ENCODE assay signal across 7 mouse cellular contexts in genomic region chr3:65391784-65392420, GRCm38 (mm10). TPM values are rescaled to one million over a fixed set of nuclear protein-coding genes. Genes with fewer than 3 reads are reported as not detected.
DNase-seq lines count a peak whose midpoint lies in the region; ATAC-seq and TF ChIP-seq lines count a peak whose summit lies in the region.

No protein-coding gene starts in this region.

- peak overlapping the region; percentile 98 for H3K9ac ChIP-seq in intestine, embryonic 16.5 days (ENCODE audit: low read depth, low read length)
- H3K9ac ChIP-seq in stomach, embryonic 16.5 days (ENCODE audit: low read length), result peak overlapping the region; percentile 89

- peak; percentile 16 for DNase-seq in ovary, adult 18-20 months (ENCODE audit: low spot score)
- DNase-seq in ovary, postnatal 36 days (ENCODE audit: low spot score), result no peak
- DNase-seq in forebrain, embryonic 10.5 days (ENCODE audit: extremely low spot score, low spot score), result no peak
- peak; percentile 51 for DNase-seq in lung, postnatal 10 days

- peak overlapping the region; percentile 74 for H3K4me2 ChIP-seq in intestine, embryonic 16.5 days (ENCODE audit: low read depth, low read length)
- peak overlapping the region; percentile 84 for H3K4me2 ChIP-seq in stomach, embryonic 16.5 days (ENCODE audit: low read depth, low read length)

- H3K9me3 ChIP-seq in forebrain, embryonic 10.5 days, result no peaks in the 10 kb centered on the region
- H3K9me3 ChIP-seq in intestine, embryonic 16.5 days (ENCODE audit: control insufficient read depth, low read length), result no peaks in the 10 kb centered on the region
- no peaks in the 10 kb centered on the region for H3K9me3 ChIP-seq in stomach, embryonic 16.5 days (replicated peaks; ENCODE audit: control insufficient read depth, low read length)

- H3K4me3 ChIP-seq in bone marrow, adult 2 months (replicated peaks; ENCODE audit: control insufficient read depth, low read depth, low read length), result peak overlapping the region; percentile 95
- H3K4me3 ChIP-seq in forebrain, embryonic 10.5 days, result peak overlapping the region; percentile 74
- peak overlapping the region; percentile 89 for H3K4me3 ChIP-seq in intestine, embryonic 16.5 days (ENCODE audit: low read length)
- peak overlapping the region; percentile 79 for H3K4me3 ChIP-seq in stomach, embryonic 16.5 days (replicated peaks; ENCODE audit: low read length)

- H3K36me3 ChIP-seq in forebrain, embryonic 10.5 days (replicated peaks), result peaks cover 37% of the 10 kb centered on the region
- 0 out of 2 replicates have a peak, but pooled peaks cover 9% of the 10 kb centered on the region for H3K36me3 ChIP-seq in intestine, embryonic 16.5 days (ENCODE audit: control insufficient read depth, insufficient read depth, low read length)
- H3K36me3 ChIP-seq in stomach, embryonic 16.5 days (ENCODE audit: control insufficient read depth, insufficient read depth, low read length), result peaks cover 21% of the 10 kb centered on the region

- no peaks in the 10 kb centered on the region for H3K4me1 ChIP-seq in bone marrow, adult 2 months (ENCODE audit: control insufficient read depth, insufficient read depth, low read length)
- peaks cover 16% of the 10 kb centered on the region for H3K4me1 ChIP-seq in forebrain, embryonic 10.5 days
- H3K4me1 ChIP-seq in intestine, embryonic 16.5 days (ENCODE audit: control insufficient read depth, insufficient read depth, low read length), result peaks cover 7% of the 10 kb centered on the region; the same call in 1 of the 2 replicates
- peaks cover 3% of the 10 kb centered on the region for H3K4me1 ChIP-seq in stomach, embryonic 16.5 days (ENCODE audit: control insufficient read depth, insufficient read depth, low read length)

- no peak for TF ChIP-seq POLR2A in bone marrow, adult 2 months (IDR thresholded peaks at IDR 0.05; ENCODE audit: borderline replicate concordance, control insufficient read depth, low read depth, low read length)

- WGBS in bone marrow, adult 2 months, result 1% methylated on average over 37 of the region's 37 CpGs
- WGBS in forebrain, embryonic 10.5 days, result under 1% methylated on average over 37 of the region's 37 CpGs
- WGBS in intestine, embryonic 16.5 days, result under 1% methylated on average over 37 of the region's 37 CpGs
- WGBS in stomach, embryonic 16.5 days, result 0% methylated on average over 37 of the region's 37 CpGs

- ATAC-seq in intestine, embryonic 16.5 days, result peak; percentile 73
- peak; percentile 56 for ATAC-seq in stomach, embryonic 16.5 days (ENCODE audit: insufficient read depth, low FRiP score)

- no peak for TF ChIP-seq CTCF in bone marrow, adult 2 months (IDR thresholded peaks at IDR 0.05; ENCODE audit: control insufficient read depth, insufficient read depth, low read length)

- no peaks in the 10 kb centered on the region for H3K27me3 ChIP-seq in forebrain, embryonic 10.5 days (ENCODE audit: poor library complexity, severe bottlenecking)
- H3K27me3 ChIP-seq in intestine, embryonic 16.5 days (replicated peaks; ENCODE audit: control insufficient read depth, insufficient read depth, low read length), result no peaks in the 10 kb centered on the region
- no peaks in the 10 kb centered on the region for H3K27me3 ChIP-seq in stomach, embryonic 16.5 days (ENCODE audit: control insufficient read depth, insufficient read depth, low read length)

- peak overlapping the region; percentile 81 for H3K27ac ChIP-seq in bone marrow, adult 2 months (ENCODE audit: control insufficient read depth, insufficient read depth, low read depth, low read length, poor library complexity)
- peak overlapping the region; percentile 94 for H3K27ac ChIP-seq in forebrain, embryonic 10.5 days
- peak overlapping the region; percentile 89 for H3K27ac ChIP-seq in intestine, embryonic 16.5 days (ENCODE audit: low read length)
- H3K27ac ChIP-seq in stomach, embryonic 16.5 days (ENCODE audit: low read length), result peak overlapping the region; percentile 89

RNA-seq across cellular contexts. Expression of gene Ssr3, which starts 0.5 kb away (rescaled TPM):
- polyA plus RNA-seq in bone marrow, adult 2 months (2011; ENCODE audit: insufficient read depth, insufficient read length, low replicate concordance, missing spikeins), result 33.0 and 47.9 TPM in 2 replicates
- polyA plus RNA-seq in forebrain, embryonic 10.5 days (2016; fragmentation: Nextera tagmentation; extraction: Ambion mirVana), result 236 and 243 TPM in 2 replicates
- 278 and 279 TPM in 2 replicates for polyA plus RNA-seq in intestine, embryonic 16.5 days (2015; fragmentation: Nextera tagmentation; extraction: Ambion mirVana)
- 327 and 337 TPM in 2 replicates for polyA plus RNA-seq in stomach, embryonic 16.5 days (2015; fragmentation: Nextera tagmentation; extraction: Ambion mirVana)

Comparison
In these comparisons a context has a peak if more than half of its experiments do, and no peak if none do; other contexts are left out.
1. DNase-seq: peak in ovary, adult 18-20 months (single experiment) and lung, postnatal 10 days (single experiment); none in ovary, postnatal 36 days (single experiment) and forebrain, embryonic 10.5 days (single experiment).
2. Peak in every context shown above with its lines, with median percentiles within 50 percentile points of each other: H3K27ac ChIP-seq and H3K4me3 ChIP-seq.